ENCODE assay signal across 8 mouse cellular contexts in genomic region chr11:116853512-116853928, GRCm38 (mm10). TPM values are rescaled to one million over a fixed set of nuclear protein-coding genes. Genes with fewer than 3 reads are reported as not detected.
DNase-seq lines count a peak whose midpoint lies in the region; ATAC-seq lines count a peak whose summit lies in the region.

No protein-coding gene starts in this region.

- H3K36me3 ChIP-seq in heart, embryonic 14.5 days (ENCODE audit: control insufficient read depth, insufficient read depth, low read length): peaks cover 53% of the 10 kb centered on the region
- peaks cover 33% of the 10 kb centered on the region for H3K36me3 ChIP-seq in liver, embryonic 15.5 days (replicated peaks)
- H3K36me3 ChIP-seq in neural tube, embryonic 11.5 days (ENCODE audit: control insufficient read depth, insufficient read depth, low read length): no peaks in the 10 kb centered on the region

- peak overlapping the region; percentile 70 for H3K4me2 ChIP-seq in heart, embryonic 14.5 days (ENCODE audit: low read length)
- H3K4me2 ChIP-seq in liver, embryonic 15.5 days: peak overlapping the region; percentile 85
- H3K4me2 ChIP-seq in neural tube, embryonic 11.5 days (ENCODE audit: low read depth): peak overlapping the region; percentile 87

- peaks cover 2 to 26% of the 10 kb centered on the region in 2 experiments; a peak in 2 of 4 replicates for H3K4me1 ChIP-seq in heart, embryonic 14.5 days (ENCODE audit: control insufficient read depth in 2 of 2, insufficient read depth in 2 of 2, low read length in 2 of 2)
- H3K4me1 ChIP-seq in liver, embryonic 15.5 days (replicated peaks): peaks cover 26% of the 10 kb centered on the region
- H3K4me1 ChIP-seq in neural tube, embryonic 11.5 days (ENCODE audit: control insufficient read depth, insufficient read depth, low read length): peaks cover 16% of the 10 kb centered on the region

- H3K27me3 ChIP-seq in heart, embryonic 14.5 days (ENCODE audit: control insufficient read depth, insufficient read depth, low read length): no peaks in the 10 kb centered on the region
- H3K27me3 ChIP-seq in liver, embryonic 15.5 days: no peaks in the 10 kb centered on the region
- H3K27me3 ChIP-seq in neural tube, embryonic 11.5 days (ENCODE audit: control insufficient read depth, insufficient read depth, low read length): no peaks in the 10 kb centered on the region

- no peaks in the 10 kb centered on the region for H3K9me3 ChIP-seq in heart, embryonic 14.5 days (ENCODE audit: control insufficient read depth, low read length)
- no peaks in the 10 kb centered on the region for H3K9me3 ChIP-seq in liver, embryonic 15.5 days (replicated peaks)
- no peaks in the 10 kb centered on the region for H3K9me3 ChIP-seq in neural tube, embryonic 11.5 days (ENCODE audit: control insufficient read depth, low read length)

- H3K27ac ChIP-seq in heart, embryonic 14.5 days (replicated peaks in 1 of 2; ENCODE audit: control insufficient read depth in 1 of 2, insufficient read depth in 1 of 2, low read depth in 2 of 2, low read length in 2 of 2): peak overlapping the region; percentile 99 to 100
- H3K27ac ChIP-seq in liver, embryonic 15.5 days (replicated peaks): peak overlapping the region; percentile 99
- H3K27ac ChIP-seq in neural tube, embryonic 11.5 days (ENCODE audit: low read depth, low read length): peak overlapping the region; percentile 97

- H3K4me3 ChIP-seq in heart, embryonic 14.5 days (ENCODE audit: control insufficient read depth in 1 of 2, insufficient read depth in 1 of 2, low read depth in 1 of 2, low read length in 2 of 2): peak overlapping the region; percentile 92 to 98
- peak overlapping the region; percentile 99 for H3K4me3 ChIP-seq in liver, embryonic 15.5 days (replicated peaks)
- H3K4me3 ChIP-seq in neural tube, embryonic 11.5 days (ENCODE audit: low read depth, low read length): peak overlapping the region; percentile 73

- H3K9ac ChIP-seq in heart, embryonic 14.5 days (ENCODE audit: low read length): peak overlapping the region; percentile 99
- H3K9ac ChIP-seq in liver, embryonic 15.5 days: peak overlapping the region; percentile 89
- peak overlapping the region; percentile 97 for H3K9ac ChIP-seq in neural tube, embryonic 11.5 days (ENCODE audit: low read length)

- ATAC-seq in heart, embryonic 14.5 days (ENCODE audit: insufficient number of reproducible peaks, insufficient read depth, low FRiP score, low read depth): peak; percentile 85
- ATAC-seq in liver, embryonic 15.5 days (ENCODE audit: insufficient read depth): peak; percentile 82
- ATAC-seq in neural tube, embryonic 11.5 days (ENCODE audit: insufficient read depth, low FRiP score, low TSS enrichment): peak; percentile 92

- under 1% methylated on average over 36 of the region's 36 CpGs for WGBS in heart, embryonic 14.5 days
- WGBS in liver, embryonic 15.5 days (ENCODE audit: insufficient replicate concordance): under 1% methylated on average over 36 of the region's 36 CpGs
- WGBS in neural tube, embryonic 11.5 days: under 1% methylated on average over 36 of the region's 36 CpGs

- DNase-seq in CD8-positive naive resting alpha-beta T cell, adult 2 months (ENCODE audit: low read depth in 2 of 2, low spot score in 2 of 2): peak; percentile 92 to 95
- DNase-seq in c-Kit-negative CD71-positive TER-119-positive erythroid progenitor cells, embryonic 14.5 days (ENCODE audit: low read depth, low spot score): peak; percentile 90
- peak; percentile 82 for DNase-seq in fibroblast of lung, adult 2 months (ENCODE audit: low read depth)
- peak; percentile 99 for DNase-seq in kidney, postnatal 25 days
- DNase-seq in neural tube, embryonic 11.5 days (ENCODE audit: low spot score): peak; percentile 97
- DNase-seq in telencephalon, adult 2 months (ENCODE audit: low read depth, low spot score): peak; percentile 89

RNA-seq across cellular contexts. Expression of gene Srsf2, which starts 0.6 kb away (rescaled TPM):
- polyA plus RNA-seq in heart, embryonic 14.5 days (2014; fragmentation: Nextera tagmentation; extraction: Ambion mirVana): 566 and 569 TPM in 2 replicates
- 388 and 413 TPM in 2 replicates for polyA plus RNA-seq in liver, embryonic 15.5 days (2015; fragmentation: Nextera tagmentation; extraction: Ambion mirVana)
- 917 and 938 TPM in 2 replicates for polyA plus RNA-seq in neural tube, embryonic 11.5 days (2014; fragmentation: Nextera tagmentation; extraction: Ambion mirVana)

RNA-seq across cellular contexts. Expression of gene Mfsd11, which starts 1.3 kb away (rescaled TPM):
- 31.9 and 39.7 TPM in 2 replicates for polyA plus RNA-seq in heart, embryonic 14.5 days (2014; fragmentation: Nextera tagmentation; extraction: Ambion mirVana)
- 9.4 and 11.8 TPM in 2 replicates for polyA plus RNA-seq in liver, embryonic 15.5 days (2015; fragmentation: Nextera tagmentation; extraction: Ambion mirVana)
- polyA plus RNA-seq in neural tube, embryonic 11.5 days (2014; fragmentation: Nextera tagmentation; extraction: Ambion mirVana): 33.2 and 41.1 TPM in 2 replicates

RNA-seq across cellular contexts. Expression of gene Jmjd6, which starts 10.3 kb away (rescaled TPM):
- polyA plus RNA-seq in heart, embryonic 14.5 days (2014; fragmentation: Nextera tagmentation; extraction: Ambion mirVana): 59.0 and 63.7 TPM in 2 replicates
- 27.4 and 29.8 TPM in 2 replicates for polyA plus RNA-seq in liver, embryonic 15.5 days (2015; fragmentation: Nextera tagmentation; extraction: Ambion mirVana)
- 86.0 and 88.4 TPM in 2 replicates for polyA plus RNA-seq in neural tube, embryonic 11.5 days (2014; fragmentation: Nextera tagmentation; extraction: Ambion mirVana)

RNA-seq across cellular contexts. Expression of gene Mettl23, which starts 10.4 kb away (rescaled TPM):
- polyA plus RNA-seq in heart, embryonic 14.5 days (2014; fragmentation: Nextera tagmentation; extraction: Ambion mirVana): 70.9 and 79.2 TPM in 2 replicates
- 31.7 and 36.6 TPM in 2 replicates for polyA plus RNA-seq in liver, embryonic 15.5 days (2015; fragmentation: Nextera tagmentation; extraction: Ambion mirVana)
- 61.2 and 63.6 TPM in 2 replicates for polyA plus RNA-seq in neural tube, embryonic 11.5 days (2014; fragmentation: Nextera tagmentation; extraction: Ambion mirVana)

RNA-seq across cellular contexts. Expression of gene Mxra7, which starts 25.7 kb away (rescaled TPM):
- 15.0 and 16.7 TPM in 2 replicates for polyA plus RNA-seq in heart, embryonic 14.5 days (2014; fragmentation: Nextera tagmentation; extraction: Ambion mirVana)
- 1.3 and 1.8 TPM in 2 replicates for polyA plus RNA-seq in liver, embryonic 15.5 days (2015; fragmentation: Nextera tagmentation; extraction: Ambion mirVana)
- 46.0 and 51.1 TPM in 2 replicates for polyA plus RNA-seq in neural tube, embryonic 11.5 days (2014; fragmentation: Nextera tagmentation; extraction: Ambion mirVana)

Comparison
In these comparisons a context has a peak if more than half of its experiments do, and no peak if none do; other contexts are left out.
1. Peak in every context shown above with its lines: DNase-seq, ATAC-seq, H3K4me3 ChIP-seq and H3K27ac ChIP-seq.